ENCODE assay signal across 8 mouse cellular contexts in the genomic region with DNA sequence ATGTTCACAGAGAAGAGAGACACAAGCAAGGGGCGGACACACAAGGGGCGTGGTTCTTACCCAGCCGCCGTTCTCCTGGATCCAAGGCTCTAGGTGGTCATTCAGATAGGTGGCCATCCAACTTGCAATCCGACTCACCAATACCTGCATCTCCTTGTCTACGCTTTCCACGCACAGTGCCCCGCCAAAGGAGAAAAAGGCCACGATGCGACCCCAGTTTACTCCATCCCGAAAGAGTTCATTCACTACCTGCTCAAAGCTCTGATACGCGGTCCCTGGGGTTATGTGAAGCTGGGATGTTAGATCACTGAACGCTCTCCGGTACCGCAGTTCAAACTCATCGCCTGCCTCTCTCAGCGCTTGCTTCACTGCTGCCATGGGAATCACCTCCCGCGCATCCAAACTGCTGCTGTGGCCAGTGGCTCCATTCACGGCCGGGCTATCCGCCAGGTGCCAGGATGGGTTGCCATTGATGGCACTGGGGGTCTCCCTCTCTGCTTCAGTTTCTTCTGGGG. TPM values are rescaled to one million over a fixed set of nuclear protein-coding genes. Genes with fewer than 3 reads are reported as not detected.
DNase-seq lines count a peak whose midpoint lies in the region; ATAC-seq and TF ChIP-seq lines count a peak whose summit lies in the region.

No protein-coding gene starts in this region.

- H3K4me2 ChIP-seq in forebrain, embryonic 12.5 days, result peak overlapping the region; percentile 63
- H3K4me2 ChIP-seq in intestine, embryonic 16.5 days (ENCODE audit: low read depth, low read length), result peak overlapping the region; percentile 53
- H3K4me2 ChIP-seq in liver, embryonic 13.5 days, result peak overlapping the region; percentile 86
- peak overlapping the region; percentile 67 for H3K4me2 ChIP-seq in stomach, embryonic 16.5 days (ENCODE audit: low read depth, low read length)

- no peak for TF ChIP-seq POLR2A in ES-Bruce4 (IDR thresholded peaks at IDR 0.05; ENCODE audit: insufficient read depth, low read length)

- peak overlapping the region; percentile 80 for H3K4me3 ChIP-seq in gastrocnemius, adult 2 months
- H3K4me3 ChIP-seq in ES-Bruce4 (ENCODE audit: low read depth, low read length), result peak overlapping the region; percentile 68
- H3K4me3 ChIP-seq in forebrain, embryonic 12.5 days (replicated peaks), result peak overlapping the region; percentile 60
- H3K4me3 ChIP-seq in intestine, embryonic 16.5 days (ENCODE audit: low read length), result peak overlapping the region; percentile 82
- peak overlapping the region; percentile 88 for H3K4me3 ChIP-seq in liver, embryonic 13.5 days (replicated peaks)
- peak overlapping the region; percentile 72 for H3K4me3 ChIP-seq in stomach, embryonic 16.5 days (replicated peaks; ENCODE audit: low read length)

- peak; percentile 39 for DNase-seq in gastrocnemius, adult 2 months
- DNase-seq in gastrocnemius, postnatal 4 days (ENCODE audit: low spot score in 2 of 2), result no peak
- no peak for DNase-seq in liver, embryonic 13.5 days
- DNase-seq in adrenal gland, adult 2 months, result no peak

- WGBS in forebrain, embryonic 12.5 days, result 83% methylated on average over 23 of the region's 23 CpGs
- WGBS in intestine, embryonic 16.5 days, result 57% methylated on average over 23 of the region's 23 CpGs
- 61% methylated on average over 23 of the region's 23 CpGs for WGBS in liver, embryonic 13.5 days (ENCODE audit: insufficient replicate concordance)
- WGBS in stomach, embryonic 16.5 days, result 56% methylated on average over 23 of the region's 23 CpGs

- peak overlapping the region; percentile 85 for H3K9ac ChIP-seq in ES-Bruce4 (ENCODE audit: low read depth, poor library complexity, severe bottlenecking)
- H3K9ac ChIP-seq in forebrain, embryonic 12.5 days, result peak overlapping the region; percentile 88
- peak overlapping the region; percentile 93 for H3K9ac ChIP-seq in intestine, embryonic 16.5 days (ENCODE audit: low read depth, low read length)
- H3K9ac ChIP-seq in liver, embryonic 13.5 days, result peak overlapping the region; percentile 96
- peak overlapping the region; percentile 93 for H3K9ac ChIP-seq in stomach, embryonic 16.5 days (ENCODE audit: low read length)

- H3K36me3 ChIP-seq in ES-Bruce4 (ENCODE audit: control insufficient read depth, insufficient read depth, low read length, poor library complexity, severe bottlenecking), result peaks cover 2% of the 10 kb centered on the region
- H3K36me3 ChIP-seq in forebrain, embryonic 12.5 days (replicated peaks), result 0 out of 2 replicates have a peak, but pooled peaks cover 7% of the 10 kb centered on the region
- no peaks in the 10 kb centered on the region for H3K36me3 ChIP-seq in intestine, embryonic 16.5 days (ENCODE audit: control insufficient read depth, insufficient read depth, low read length)
- peaks cover 40% of the 10 kb centered on the region for H3K36me3 ChIP-seq in liver, embryonic 13.5 days
- H3K36me3 ChIP-seq in stomach, embryonic 16.5 days (ENCODE audit: control insufficient read depth, insufficient read depth, low read length), result no peaks in the 10 kb centered on the region

- ATAC-seq in forebrain, embryonic 12.5 days (ENCODE audit: low FRiP score), result no peak
- ATAC-seq in intestine, embryonic 16.5 days, result no peak
- ATAC-seq in liver, embryonic 13.5 days (ENCODE audit: low read depth), result no peak
- ATAC-seq in stomach, embryonic 16.5 days (ENCODE audit: insufficient read depth, low FRiP score), result no peak

- TF ChIP-seq CTCF in gastrocnemius, adult 2 months (IDR thresholded peaks at IDR 0.05), result no peak
- no peak for TF ChIP-seq CTCF in ES-Bruce4 (IDR thresholded peaks at IDR 0.05; ENCODE audit: low read depth, low read length)

- no peaks in the 10 kb centered on the region for H3K9me3 ChIP-seq in ES-Bruce4 (replicated peaks; ENCODE audit: control insufficient read depth, insufficient read depth, low read length, poor library complexity, severe bottlenecking)
- H3K9me3 ChIP-seq in forebrain, embryonic 12.5 days, result no peaks in the 10 kb centered on the region
- no peaks in the 10 kb centered on the region for H3K9me3 ChIP-seq in intestine, embryonic 16.5 days (ENCODE audit: control insufficient read depth, low read length)
- no peaks in the 10 kb centered on the region for H3K9me3 ChIP-seq in liver, embryonic 13.5 days (replicated peaks)
- no peaks in the 10 kb centered on the region for H3K9me3 ChIP-seq in stomach, embryonic 16.5 days (replicated peaks; ENCODE audit: control insufficient read depth, low read length)

- intact Hi-C loops in gastrocnemius, adult 2 months (cut with DNase I), result no loop called here

- no peak for TF ChIP-seq EP300 in ES-Bruce4 (IDR thresholded peaks at IDR 0.05; ENCODE audit: insufficient read depth, low read depth, low read length)

- peaks cover 13% of the 10 kb centered on the region for H3K4me1 ChIP-seq in ES-Bruce4 (ENCODE audit: control insufficient read depth, insufficient read depth, low read length)
- H3K4me1 ChIP-seq in forebrain, embryonic 12.5 days, result peaks cover 51% of the 10 kb centered on the region
- H3K4me1 ChIP-seq in intestine, embryonic 16.5 days (ENCODE audit: control insufficient read depth, insufficient read depth, low read length), result peaks cover 49% of the 10 kb centered on the region
- H3K4me1 ChIP-seq in liver, embryonic 13.5 days (replicated peaks), result peaks cover 68% of the 10 kb centered on the region
- peaks cover 35% of the 10 kb centered on the region for H3K4me1 ChIP-seq in stomach, embryonic 16.5 days (ENCODE audit: control insufficient read depth, insufficient read depth, low read length)

- H3K27ac ChIP-seq in gastrocnemius, adult 2 months, result peak overlapping the region; percentile 99
- H3K27ac ChIP-seq in ES-Bruce4 (ENCODE audit: insufficient read depth, low read length), result 0 out of 2 replicates have a peak overlapping the region, but pooled peaks have one; percentile 2
- H3K27ac ChIP-seq in forebrain, embryonic 12.5 days, result peak overlapping the region; percentile 97; the same call in 1 of the 2 replicates
- peak overlapping the region; percentile 98 for H3K27ac ChIP-seq in intestine, embryonic 16.5 days (ENCODE audit: low read length)
- peak overlapping the region; percentile 98 for H3K27ac ChIP-seq in liver, embryonic 13.5 days
- H3K27ac ChIP-seq in stomach, embryonic 16.5 days (ENCODE audit: low read length), result peak overlapping the region; percentile 97; the same call in 1 of the 2 replicates

- no peaks in the 10 kb centered on the region for H3K27me3 ChIP-seq in ES-Bruce4 (ENCODE audit: control insufficient read depth, insufficient read depth, low read length, poor library complexity, severe bottlenecking)
- no peaks in the 10 kb centered on the region for H3K27me3 ChIP-seq in forebrain, embryonic 12.5 days
- H3K27me3 ChIP-seq in intestine, embryonic 16.5 days (replicated peaks; ENCODE audit: control insufficient read depth, insufficient read depth, low read length), result no peaks in the 10 kb centered on the region
- H3K27me3 ChIP-seq in liver, embryonic 13.5 days, result no peaks in the 10 kb centered on the region
- H3K27me3 ChIP-seq in stomach, embryonic 16.5 days (ENCODE audit: control insufficient read depth, insufficient read depth, low read length), result no peaks in the 10 kb centered on the region

RNA-seq across cellular contexts. Expression of a gene that starts 2.1 kb away (rescaled TPM):
- 10 to 100 TPM; 15.7 to 40.3 TPM for total RNA-seq in gastrocnemius, adult 2 months (2021)
- total RNA-seq in gastrocnemius, postnatal 4 days (2021), result 10 to 100 TPM; 24.5 to 29.2 TPM
- polyA plus RNA-seq in ES-Bruce4 (2011; ENCODE audit: insufficient read depth, insufficient read length, low read depth, missing spikeins), result 108 TPM in 2 replicates
- polyA plus RNA-seq in forebrain, embryonic 12.5 days (2016; fragmentation: Nextera tagmentation; extraction: Ambion mirVana), result 159 and 164 TPM in 2 replicates
- polyA plus RNA-seq in intestine, embryonic 16.5 days (2015; fragmentation: Nextera tagmentation; extraction: Ambion mirVana), result 65.8 and 66.8 TPM in 2 replicates
- polyA plus RNA-seq in liver, embryonic 13.5 days (2015; fragmentation: Nextera tagmentation; extraction: Ambion mirVana), result 148 and 164 TPM in 2 replicates
- polyA plus RNA-seq in stomach, embryonic 16.5 days (2015; fragmentation: Nextera tagmentation; extraction: Ambion mirVana), result 78.1 and 88.8 TPM in 2 replicates
- 10 to 100 TPM; 54.3 to 79.7 TPM for total RNA-seq in adrenal gland, adult 2 months (2021)
- 42.4 and 43.8 TPM in 2 replicates for polyA plus RNA-seq in adrenal gland, adult 2 months (2012; rRNA removed)

RNA-seq across cellular contexts. Expression of a gene that starts 18.3 kb away (rescaled TPM):
- total RNA-seq in gastrocnemius, adult 2 months (2021), result 1 to 10 TPM; 1.1 to 1.7 TPM
- 10 to 100 TPM; 22.2 to 24.0 TPM for total RNA-seq in gastrocnemius, postnatal 4 days (2021)
- polyA plus RNA-seq in ES-Bruce4 (2011; ENCODE audit: insufficient read depth, insufficient read length, low read depth, missing spikeins), result 183 TPM in 2 replicates
- 133 and 156 TPM in 2 replicates for polyA plus RNA-seq in forebrain, embryonic 12.5 days (2016; fragmentation: Nextera tagmentation; extraction: Ambion mirVana)
- polyA plus RNA-seq in intestine, embryonic 16.5 days (2015; fragmentation: Nextera tagmentation; extraction: Ambion mirVana), result 45.7 and 51.5 TPM in 2 replicates
- 59.8 and 79.4 TPM in 2 replicates for polyA plus RNA-seq in liver, embryonic 13.5 days (2015; fragmentation: Nextera tagmentation; extraction: Ambion mirVana)
- polyA plus RNA-seq in stomach, embryonic 16.5 days (2015; fragmentation: Nextera tagmentation; extraction: Ambion mirVana), result 59.8 and 60.6 TPM in 2 replicates
- 1 to 10 TPM; 2.0 to 4.2 TPM for total RNA-seq in adrenal gland, adult 2 months (2021)
- polyA plus RNA-seq in adrenal gland, adult 2 months (2012; rRNA removed), result 0.18 and 0.40 TPM in 2 replicates

Comparison
In these comparisons a context has a peak if more than half of its experiments do, and no peak if none do; other contexts are left out.
1. H3K27ac ChIP-seq: peak in every context shown above with its lines; median percentile 99 in gastrocnemius, adult 2 months; 98 in intestine, embryonic 16.5 days; 98 in liver, embryonic 13.5 days; 97 in forebrain, embryonic 12.5 days; 97 in stomach, embryonic 16.5 days; 2 in ES-Bruce4.
2. RNA of a gene that starts 18.3 kb away (polyA plus RNA-seq): 183 TPM in ES-Bruce4, 133 to 156 TPM in forebrain, embryonic 12.5 days, 59.8 to 79.4 TPM in liver, embryonic 13.5 days, 59.8 to 60.6 TPM in stomach, embryonic 16.5 days and 45.7 to 51.5 TPM in intestine, embryonic 16.5 days; 0.18 to 0.40 TPM in adrenal gland, adult 2 months; every median in the first group is over 10 times any median in the second.
3. Peak in every context shown above with its lines, with median percentiles within 50 percentile points of each other: H3K4me3 ChIP-seq, H3K9ac ChIP-seq and H3K4me2 ChIP-seq.